Mouse (Mus musculus) gastrocnemius, postnatal 36 days (tissue): ENCODE results near the gene Arid5b. TPM values are rescaled to one million over a fixed set of nuclear protein-coding genes. Genes with fewer than 3 reads are reported as not detected.
A peak's percentile ranks its signal among the peaks of the same experiment; 100 is the strongest.

ENCODE experiments used
- DNase-seq, 2 experiments: peaks; one replicate each; pipeline ENCODE4 v3.0.0; 2022
- intact Hi-C: fragments of 180-260 bp; cut with DNase I; formaldehyde crosslinking; loops from one replicate; pipeline ENCODE4 v1.15.1; 2025
- total RNA-seq, 2 experiments: library from RNA; stranded (reverse); gene quantifications; 2 replicates each; pipeline ENCODE4 v1.2.3; 2021

The Arid5b gene
- total RNA-seq, 2 experiments from 2014 or later = 13.9 to 17.6 TPM

GRCm38 (mm10) chr10:68239426-68240070 is 39.0 kb downstream of the Arid5b start:
- DNase-seq = no peak
- intact Hi-C loops = no loop called here

DNA sequence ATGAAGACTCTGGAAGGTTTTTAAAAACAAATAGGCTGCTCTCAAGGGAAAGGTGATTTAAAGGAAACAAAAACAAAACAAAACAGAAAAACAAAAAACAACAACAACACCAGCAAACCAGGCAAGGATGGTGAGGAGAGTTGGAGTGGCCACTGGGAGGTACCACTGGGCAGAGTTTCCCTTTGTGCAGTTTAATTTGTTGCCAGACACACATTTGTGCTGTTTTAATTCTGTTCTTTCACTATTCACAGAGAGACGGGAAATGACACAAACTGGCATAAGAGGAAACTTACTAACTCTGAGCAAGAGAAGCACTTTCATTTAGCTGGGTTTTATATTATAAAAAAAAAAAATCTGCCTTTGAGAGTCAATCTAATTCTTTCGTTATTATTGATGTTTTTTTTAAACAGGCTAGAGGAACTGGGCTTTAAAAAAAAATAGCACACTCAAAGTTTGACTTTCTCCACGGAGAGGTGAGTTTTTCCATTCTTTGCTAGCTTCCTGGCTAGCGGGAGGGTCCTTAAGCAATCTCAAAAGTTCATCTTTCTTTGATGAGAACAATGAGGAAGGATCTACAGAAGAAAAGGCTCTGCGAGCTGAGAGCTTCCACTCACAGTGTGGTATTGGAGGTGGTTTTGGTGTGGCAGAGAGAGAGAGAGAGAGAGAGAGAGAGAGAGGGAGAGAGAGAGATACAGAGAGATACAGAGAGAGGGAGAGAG is 39.7 kb downstream of the Arid5b start:
- intact Hi-C loops = no loop called here
- no peak for DNase-seq

DNA sequence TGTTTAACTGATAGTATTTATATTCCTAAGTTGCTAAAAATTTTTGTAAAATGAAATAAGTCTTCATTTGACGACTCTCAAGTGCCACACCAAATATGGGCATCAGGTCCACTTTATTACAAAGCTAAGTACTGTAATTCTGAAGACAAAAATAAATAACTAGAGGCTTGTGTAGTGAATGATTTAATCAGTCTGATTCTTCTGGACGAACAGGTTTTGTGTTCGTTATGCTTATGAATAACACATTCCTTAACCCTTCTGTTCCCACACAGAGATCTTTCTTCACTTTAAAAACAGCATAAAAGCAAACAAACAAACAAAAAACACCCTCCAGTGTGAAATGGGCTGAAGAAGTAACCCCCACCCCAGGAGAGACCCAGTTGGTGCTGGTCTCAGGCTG is 40.4 kb downstream of the Arid5b start:
- intact Hi-C loops = no loop called here
- DNase-seq = no peak

DNA sequence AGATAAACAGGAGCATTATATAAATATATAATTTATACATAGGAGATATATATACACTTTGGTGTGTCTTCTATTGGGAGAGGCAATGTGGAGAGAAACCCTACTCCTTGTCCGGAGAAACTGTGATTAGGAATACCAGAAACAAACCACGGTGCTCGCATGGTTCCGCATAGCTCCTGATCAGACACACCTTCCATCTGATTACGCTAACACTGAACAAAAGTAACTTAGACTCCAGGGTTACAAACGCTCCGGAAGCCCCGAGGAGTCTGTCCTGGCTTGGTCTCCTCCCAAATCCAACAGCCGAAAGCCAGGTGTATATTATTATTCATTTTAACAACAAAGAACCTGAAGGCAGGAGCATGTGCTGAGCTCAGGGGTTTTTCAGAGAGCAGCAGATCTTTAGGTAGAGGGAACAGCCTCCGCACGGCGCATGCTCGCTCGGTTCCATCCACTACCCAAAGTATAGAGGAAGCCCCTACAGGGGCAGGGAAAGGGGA is 41.5 kb downstream of the Arid5b start:
- intact Hi-C loops = no loop called here
- DNase-seq = no peak

DNA sequence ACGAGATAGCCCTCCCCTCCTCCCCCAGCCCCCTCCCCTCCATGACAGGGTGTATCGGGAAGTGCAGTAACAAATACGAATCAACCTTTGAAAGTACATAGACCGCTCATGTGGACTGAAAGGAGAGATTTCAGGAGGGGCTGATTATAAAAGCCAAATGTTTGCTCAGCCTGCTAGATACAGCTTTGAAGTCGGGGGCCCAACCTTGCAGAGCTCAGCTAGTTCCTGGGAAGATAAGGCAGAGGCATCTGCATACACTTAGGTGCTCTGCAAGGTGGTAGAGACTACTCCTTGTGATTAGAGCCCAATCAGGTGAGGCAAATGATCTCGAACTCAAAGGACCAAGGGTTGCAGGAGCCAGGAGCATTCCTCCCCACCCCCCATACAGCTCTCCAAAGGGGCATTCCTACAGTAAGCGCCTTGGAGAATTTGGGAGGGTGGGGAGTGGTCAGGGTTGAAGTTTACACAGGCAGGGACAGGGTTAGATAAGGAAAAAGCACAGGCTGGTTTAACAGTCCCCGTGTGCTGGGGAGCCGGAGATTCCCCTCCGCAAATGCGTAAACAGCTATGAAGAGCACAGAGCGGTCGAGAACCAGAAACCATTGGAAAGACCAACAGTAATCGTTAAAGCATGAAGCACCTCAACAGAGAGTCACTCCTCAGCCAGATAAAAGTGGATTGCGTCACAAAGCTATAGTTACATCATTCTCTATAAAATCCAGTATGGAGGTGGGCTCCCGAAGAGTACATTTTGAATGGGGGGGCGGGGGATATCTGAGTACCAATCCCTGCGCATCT is 47.0 kb downstream of the Arid5b start:
- intact Hi-C loops = no loop called here
- no peak for DNase-seq

DNA sequence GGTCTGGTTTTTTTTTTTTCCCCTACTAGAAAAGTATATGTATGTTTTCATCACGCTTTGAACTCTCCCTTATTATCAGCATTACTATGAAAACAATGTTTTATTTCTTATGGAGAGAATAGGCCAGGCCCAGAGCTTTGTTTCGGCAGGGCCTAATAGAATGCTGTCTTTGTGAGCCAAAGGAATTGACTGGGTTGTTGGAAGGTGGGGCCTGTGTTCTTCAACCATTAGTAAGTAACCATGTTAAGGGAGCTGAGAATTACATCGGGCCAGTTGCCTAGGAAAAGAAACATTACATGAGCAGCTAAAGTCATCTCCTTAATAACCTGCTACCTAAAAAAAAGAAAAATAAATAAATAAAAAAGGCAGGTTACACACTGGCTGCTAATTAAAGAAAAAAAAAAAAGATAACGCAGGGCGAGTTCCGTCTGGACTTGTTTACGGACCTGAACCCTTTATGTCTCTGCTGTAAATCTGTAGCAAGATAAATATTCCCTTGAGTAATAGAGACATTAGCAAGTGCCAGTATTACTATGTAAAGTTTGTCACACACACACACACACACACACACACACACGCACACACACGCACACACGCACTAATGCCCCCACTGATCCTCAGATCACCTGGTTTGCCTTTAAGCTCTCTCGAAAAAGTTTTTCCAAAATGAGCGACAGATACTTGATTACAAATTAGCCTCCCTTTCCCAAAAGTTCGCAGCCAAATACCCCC is 47.7 kb downstream of the Arid5b start:
- DNase-seq = no peak
- intact Hi-C loops = no loop called here

DNA sequence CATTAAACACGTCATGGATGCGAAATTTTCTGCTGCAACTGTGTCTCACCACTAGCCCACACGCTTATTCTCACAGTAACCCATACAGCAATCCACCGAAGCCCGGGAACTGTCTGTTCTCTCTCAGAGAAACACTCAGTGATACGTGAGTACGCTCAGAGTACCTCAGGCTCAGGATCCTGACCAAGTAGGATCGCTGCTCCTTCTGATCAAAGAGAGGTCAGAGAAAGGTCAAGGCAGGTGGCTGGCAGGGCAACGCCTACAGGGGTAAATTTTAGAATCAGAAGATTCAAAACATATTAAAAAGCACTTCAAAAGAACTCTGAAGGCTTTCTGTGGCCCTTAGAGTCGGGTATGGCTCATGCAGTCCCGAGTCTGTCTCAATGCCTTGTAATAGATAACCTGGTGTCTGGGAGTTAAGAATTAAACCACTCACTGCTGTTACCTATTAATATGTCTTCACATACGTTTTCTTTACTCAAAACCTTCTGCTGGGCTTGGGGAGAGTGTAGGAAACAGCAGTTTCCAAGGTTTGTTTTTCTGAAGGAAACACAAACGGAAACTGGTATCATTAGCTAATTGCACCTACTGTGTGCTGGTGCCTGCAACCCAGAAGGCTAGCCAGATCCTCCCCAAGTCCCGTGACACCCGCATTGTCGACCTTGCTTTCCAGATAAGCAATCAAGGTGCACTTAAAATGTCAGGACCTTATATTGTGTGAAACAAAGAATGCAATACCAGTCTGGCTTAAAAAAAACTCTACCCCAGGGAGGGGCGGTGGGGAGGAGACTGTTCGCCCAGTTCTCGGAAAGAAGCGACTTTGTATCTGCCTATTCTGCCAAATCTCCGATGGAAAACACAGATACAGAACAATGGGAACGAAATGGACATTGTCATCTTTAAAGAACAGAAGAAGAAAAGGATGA is 48.6 kb downstream of the Arid5b start:
- intact Hi-C loops = no loop called here
- DNase-seq = no peak

DNA sequence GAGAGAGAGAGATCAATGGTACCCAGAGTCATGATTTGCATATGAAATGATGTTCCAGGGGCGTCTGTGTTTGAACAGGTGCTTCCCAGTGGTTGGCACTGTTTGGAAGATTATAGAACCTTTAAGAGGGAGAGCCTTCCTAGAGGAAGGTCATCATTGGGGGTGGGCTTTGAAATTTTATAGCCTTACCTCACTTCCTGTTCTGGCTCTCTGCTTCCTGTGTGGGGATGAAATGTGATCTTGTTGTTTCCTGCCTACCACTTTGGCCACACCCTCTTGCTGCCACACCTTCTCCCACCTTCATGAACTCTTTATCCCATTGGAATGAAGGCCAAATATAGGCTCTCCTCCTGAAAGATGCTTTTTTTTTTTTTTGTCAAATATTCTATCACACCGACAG is 55.9 kb downstream of the Arid5b start:
- no peak for DNase-seq
- intact Hi-C loops = no loop called here

DNA sequence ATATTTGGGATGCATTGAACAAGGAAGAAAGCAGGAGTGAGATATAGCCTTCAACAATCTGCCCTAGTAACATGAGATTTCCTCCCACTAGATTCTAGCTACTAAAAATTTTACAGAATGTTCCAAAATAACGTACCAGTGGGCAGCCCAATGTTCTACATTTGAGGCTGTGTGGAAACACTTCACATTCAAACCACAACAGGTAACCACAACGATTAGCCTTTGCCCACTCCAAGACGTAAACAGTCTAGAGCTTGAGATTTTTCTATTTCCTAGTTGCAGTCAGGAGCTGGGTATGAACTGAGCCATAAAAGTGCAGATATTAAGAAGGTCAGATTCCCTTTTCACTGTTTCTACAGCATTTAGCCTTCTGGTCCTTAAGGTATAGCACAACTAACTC is 56.5 kb downstream of the Arid5b start:
- intact Hi-C loops = no loop called here
- no peak for DNase-seq

- no peak for DNase-seq
- intact Hi-C loops = no loop called here
Observed at GRCm38 (mm10) chr10:68219327-68219726, 59.2 kb downstream of the Arid5b start.

DNA sequence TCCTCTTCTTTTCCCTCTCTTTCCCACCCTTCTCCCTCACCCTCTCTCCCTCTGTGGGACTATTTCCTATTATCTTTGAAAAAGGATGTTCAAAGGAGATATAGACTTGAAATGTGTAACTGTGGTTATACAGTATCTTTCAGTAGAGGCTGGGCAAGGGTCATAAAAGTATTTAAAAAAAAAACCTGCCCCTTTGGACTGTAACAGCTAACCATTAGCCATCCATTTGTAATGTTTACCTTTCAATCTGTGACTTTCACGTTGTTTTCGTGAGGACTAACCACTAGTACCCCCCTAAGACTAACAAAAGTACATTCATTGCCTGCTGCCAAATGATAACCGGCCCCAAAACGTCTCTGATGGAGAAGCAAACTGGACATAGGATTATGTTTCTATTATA is 59.9 kb downstream of the Arid5b start:
- DNase-seq = no peak
- intact Hi-C loops = no loop called here

DNA sequence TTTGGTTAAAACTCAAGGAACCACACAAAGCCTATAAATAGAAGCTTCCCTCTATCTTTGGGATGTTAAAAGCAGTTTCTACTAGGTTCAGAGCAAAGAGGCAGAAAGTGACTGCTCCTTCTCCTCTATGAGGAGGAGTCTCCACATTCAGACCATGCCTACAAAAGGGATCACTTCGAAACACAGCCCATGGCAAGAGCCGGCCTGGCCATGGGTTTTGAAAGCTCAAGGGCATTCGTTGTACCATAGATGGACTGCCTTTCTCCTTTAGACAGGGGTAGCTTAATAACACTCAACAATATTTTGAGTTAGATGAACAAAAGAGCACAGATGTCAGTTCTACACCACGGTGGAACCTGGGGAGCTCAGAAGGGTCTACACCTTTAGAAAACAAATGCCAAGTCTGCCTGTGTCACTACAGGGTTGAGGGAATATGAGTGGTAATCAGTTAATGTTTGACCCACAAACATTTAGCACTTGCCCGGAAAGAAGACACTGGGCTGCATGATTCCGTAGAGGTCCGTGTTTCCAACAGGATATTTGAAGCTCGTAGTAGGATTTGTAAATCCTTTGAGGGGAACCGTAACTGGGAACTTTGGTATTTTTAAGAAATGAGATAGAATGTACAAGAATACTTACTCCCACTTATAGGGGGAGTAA is 63.6 kb downstream of the Arid5b start:
- intact Hi-C loops = no loop called here
- DNase-seq = no peak

DNA sequence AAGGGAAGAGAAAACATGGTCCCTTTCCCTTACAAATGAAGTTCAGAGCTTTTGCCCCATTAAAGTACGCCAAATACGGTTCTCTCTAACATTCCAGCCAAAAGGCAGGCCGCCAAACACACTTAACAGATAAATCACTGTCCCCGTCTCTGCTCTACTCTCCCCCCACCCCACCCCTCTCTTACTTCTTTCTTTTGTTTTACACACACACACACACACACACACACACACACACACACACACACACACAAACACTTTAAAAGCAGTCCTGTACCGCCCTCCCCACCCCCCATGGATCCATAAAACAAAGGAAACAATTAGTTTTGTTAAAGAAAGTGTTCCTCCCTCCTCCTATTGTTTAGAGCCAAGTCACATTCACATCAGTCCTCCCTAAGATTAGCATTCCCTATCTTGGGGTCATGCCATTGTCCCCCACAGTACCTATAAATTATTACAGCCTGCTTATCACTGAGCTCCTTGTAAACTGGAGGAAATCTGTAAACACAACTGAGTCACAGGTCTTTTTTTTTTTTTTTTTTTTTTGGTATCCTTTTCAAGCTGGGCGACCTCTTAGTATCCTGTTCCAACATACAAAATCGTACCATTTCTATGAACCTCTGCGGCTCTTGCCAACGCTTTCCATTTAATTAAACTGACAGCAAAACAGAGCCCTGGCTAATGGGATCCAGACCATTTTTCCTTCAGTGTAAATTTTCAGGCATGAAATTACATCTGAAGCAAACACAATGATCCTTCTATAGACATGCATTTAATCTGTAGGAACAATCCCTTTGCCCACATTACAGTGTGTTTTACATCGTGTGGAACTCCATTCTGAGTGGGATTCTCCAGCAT is 66.3 kb downstream of the Arid5b start:
- DNase-seq = no peak
- intact Hi-C loops = no loop called here

GRCm38 (mm10) chr10:68211514-68211913 is 67.0 kb downstream of the Arid5b start:
- DNase-seq = no peak
- intact Hi-C loops = no loop called here

DNA sequence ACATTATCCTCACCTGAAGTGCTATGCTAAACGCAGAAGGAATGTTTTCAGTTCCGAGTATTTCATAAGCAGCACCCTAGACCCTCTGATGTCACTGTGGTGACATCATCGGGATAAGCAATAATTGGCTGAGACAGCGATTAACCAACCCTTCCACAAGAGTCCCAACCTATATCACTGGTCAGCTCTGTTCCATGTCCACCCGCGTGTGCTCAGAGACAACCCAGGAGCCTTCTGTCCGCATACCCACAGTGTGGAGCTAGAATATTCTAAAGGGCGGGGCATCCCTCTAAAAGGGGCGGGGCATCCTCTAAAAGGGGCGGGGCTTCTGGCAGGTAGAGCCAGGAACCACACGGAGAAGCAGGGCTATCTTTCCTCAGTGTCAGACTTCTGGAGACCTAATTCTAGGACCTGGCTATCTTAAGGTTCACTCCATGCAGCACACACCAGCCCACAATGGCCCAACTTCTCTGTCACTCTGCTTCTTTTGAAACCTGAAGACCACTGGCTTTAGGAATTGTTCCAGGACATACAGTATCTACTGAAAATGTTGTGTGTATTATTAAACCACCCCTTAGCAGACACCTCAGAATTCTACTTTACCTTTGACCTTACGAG is 68.4 kb downstream of the Arid5b start:
- intact Hi-C loops = no loop called here

DNA sequence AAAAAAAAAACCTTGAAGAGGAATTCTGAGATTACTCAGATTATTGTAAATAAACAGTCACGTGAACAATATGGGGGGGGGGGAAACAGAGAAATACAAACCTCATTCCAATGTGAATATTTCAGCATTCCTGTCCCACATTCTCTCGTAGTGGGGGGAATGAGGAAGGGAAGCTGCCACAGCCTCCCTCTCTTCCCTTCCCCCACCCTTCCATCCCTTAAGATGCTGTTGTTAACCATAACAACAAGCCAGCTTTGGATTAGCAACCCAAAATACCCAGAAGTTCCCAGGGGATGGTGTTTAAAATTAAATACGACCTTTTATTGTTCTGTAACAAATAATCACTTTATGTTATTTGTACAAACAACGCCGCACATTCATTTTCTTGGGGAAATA is 69.9 kb downstream of the Arid5b start:
- DNase-seq = no peak
- intact Hi-C loops = no loop called here

More for the DNA sequence above, 68.4 kb downstream of the Arid5b start:
- DNase-seq = no peak

GRCm38 (mm10) chr10:68207803-68208669 is 70.5 kb downstream of the Arid5b start:
- intact Hi-C loops = no loop called here
- DNase-seq = peak in 1 of 2 experiments; percentile 18
